Mouse (Mus musculus) splenic B cell, adult 2 months (primary cell): ENCODE results near the gene Actr1b.

Experiments
- DNase-seq: peaks from one replicate; pipeline ENCODE4 v3.0.0-alpha.2; 2011; ENCODE audit warnings: low read depth, low spot score
- H3K27me3 ChIP-seq: 2 replicates; pipeline ENCODE4 v1.6.1; 2012; ENCODE audit warnings: mild to moderate bottlenecking, low read length, moderate library complexity, mixed read lengths; ENCODE audit not compliant: control insufficient read depth, poor library complexity, insufficient read depth, severe bottlenecking
- H3K36me3 ChIP-seq: 2 replicates; pipeline ENCODE4 v1.6.1; 2012; ENCODE audit warnings: mild to moderate bottlenecking, low read length, moderate library complexity, mixed read lengths; ENCODE audit not compliant: control insufficient read depth, poor library complexity, insufficient read depth, severe bottlenecking

The Actr1b gene

GRCm38 (mm10) chr1:36714311-36714710 is at the start of gene Actr1b:
Gene Actr1b, minus strand, starts transcription at chr1:36714422.
- no peaks in the 10 kb centered on the region for H3K27me3 ChIP-seq
- H3K36me3 ChIP-seq: no peaks in the 10 kb centered on the region
- no peak for DNase-seq

GRCm38 (mm10) chr1:36761568-36761967 is 47.3 kb upstream of the Actr1b start, which contains the start of gene Zap70:
Gene Zap70, plus strand, starts transcription at chr1:36761798.
- Histone ChIP-seq H3K27me3 (no peaks in the 10 kb centered on the region), H3K36me3 (no peaks in the 10 kb centered on the region)
- DNase-seq: no peak

GRCm38 (mm10) chr1:36761061-36761460 is 46.8 kb upstream of the Actr1b start:
- Histone ChIP-seq H3K36me3 (no peaks in the 10 kb centered on the region), H3K27me3 (no peaks in the 10 kb centered on the region)
- DNase-seq: no peak

- H3K27me3 ChIP-seq: no peaks in the 10 kb centered on the region
- DNase-seq: no peak
- H3K36me3 ChIP-seq: no peaks in the 10 kb centered on the region
These were observed 46.2 kb upstream of the Actr1b start for GRCm38 (mm10) chr1:36760401-36760800.

- no peaks in the 10 kb centered on the region for H3K27me3 ChIP-seq
- no peaks in the 10 kb centered on the region for H3K36me3 ChIP-seq
- DNase-seq: no peak
These were observed 44.9 kb upstream of the Actr1b start for GRCm38 (mm10) chr1:36759076-36759475.

- H3K27me3 ChIP-seq: no peaks in the 10 kb centered on the region
- DNase-seq: no peak
- no peaks in the 10 kb centered on the region for H3K36me3 ChIP-seq
These were observed 44.3 kb upstream of the Actr1b start for GRCm38 (mm10) chr1:36758553-36758952.

- DNase-seq: no peak
- no peaks in the 10 kb centered on the region for H3K27me3 ChIP-seq
- H3K36me3 ChIP-seq: no peaks in the 10 kb centered on the region
These were observed 39.9 kb upstream of the Actr1b start for GRCm38 (mm10) chr1:36753932-36754675.

GRCm38 (mm10) chr1:36746452-36746851 is 32.2 kb upstream of the Actr1b start:
- Histone ChIP-seq H3K36me3 (no peaks in the 10 kb centered on the region), H3K27me3 (no peaks in the 10 kb centered on the region)
- DNase-seq: peak; percentile 52

- DNase-seq: no peak
- no peaks in the 10 kb centered on the region for H3K27me3 ChIP-seq
- H3K36me3 ChIP-seq: no peaks in the 10 kb centered on the region
These were observed 31.4 kb upstream of the Actr1b start for GRCm38 (mm10) chr1:36745661-36746060.

GRCm38 (mm10) chr1:36744268-36744944 is 30.2 kb upstream of the Actr1b start:
- peak; percentile 88 for DNase-seq
- Histone ChIP-seq H3K27me3 (no peaks in the 10 kb centered on the region), H3K36me3 (no peaks in the 10 kb centered on the region)

GRCm38 (mm10) chr1:36743046-36743445 is 28.8 kb upstream of the Actr1b start:
- DNase-seq: no peak
- Histone ChIP-seq H3K36me3 (no peaks in the 10 kb centered on the region), H3K27me3 (no peaks in the 10 kb centered on the region)

- Histone ChIP-seq H3K36me3 (no peaks in the 10 kb centered on the region), H3K27me3 (no peaks in the 10 kb centered on the region)
- no peak for DNase-seq
These were observed 25.0 kb upstream of the Actr1b start for GRCm38 (mm10) chr1:36739231-36739630.

- Histone ChIP-seq H3K27me3 (no peaks in the 10 kb centered on the region), H3K36me3 (no peaks in the 10 kb centered on the region)
- DNase-seq: peak; percentile 89
These were observed 23.1 kb upstream of the Actr1b start for GRCm38 (mm10) chr1:36737300-36737699.

- no peaks in the 10 kb centered on the region for H3K36me3 ChIP-seq
- H3K27me3 ChIP-seq: no peaks in the 10 kb centered on the region
- no peak for DNase-seq
These were observed 9.8 kb upstream of the Actr1b start for GRCm38 (mm10) chr1:36724057-36724431.

- DNase-seq: no peak
- H3K36me3 ChIP-seq: no peaks in the 10 kb centered on the region
- H3K27me3 ChIP-seq: no peaks in the 10 kb centered on the region
These were observed 9.2 kb upstream of the Actr1b start for GRCm38 (mm10) chr1:36723146-36724056.
